Mouse (Mus musculus) stomach, embryonic 14.5 days (tissue): Measurements from ENCODE around the gene Als2cl. TPM values are rescaled to one million over a fixed set of nuclear protein-coding genes. Genes with fewer than 3 reads are reported as not detected.

ENCODE experiments used
- ATAC-seq: fragments of 200-750 bp; cut with Nextera tagmentation; 2 replicates; pipeline ENCODE4 v1.8.0; 2017; ENCODE audit warnings: low read depth, moderate TSS enrichment; ENCODE audit not compliant: insufficient number of reproducible peaks, insufficient read depth, low FRiP score
- H3K27ac ChIP-seq: fragments of 300-500 bp; sonication (generic); 2 replicates; pipeline ENCODE4 v1.5.1; 2014; ENCODE audit warnings: mild to moderate bottlenecking, low read length, moderate library complexity, mixed read lengths
- H3K27me3 ChIP-seq: fragments of 300-500 bp; sonication (generic); 2 replicates; pipeline ENCODE4 v1.6.1; 2014; ENCODE audit warnings: low read length, control low read depth, mixed read lengths; ENCODE audit not compliant: control insufficient read depth, insufficient read depth
- H3K36me3 ChIP-seq: fragments of 300-500 bp; sonication (generic); 2 replicates; pipeline ENCODE4 v1.6.1; 2014; ENCODE audit warnings: mild to moderate bottlenecking, control low read depth, low read length, moderate library complexity, mixed read lengths; ENCODE audit not compliant: control insufficient read depth, insufficient read depth
- H3K4me1 ChIP-seq: fragments of 300-500 bp; sonication (generic); 2 replicates; pipeline ENCODE4 v1.6.1; 2014; ENCODE audit warnings: low read length, control low read depth, mixed read lengths; ENCODE audit not compliant: control insufficient read depth, insufficient read depth
- H3K4me2 ChIP-seq: fragments of 300-500 bp; sonication (generic); replicated peaks from 2 replicates; pipeline ENCODE4 v1.6.1; 2014; ENCODE audit warnings: low read depth, low read length, control low read depth
- H3K4me3 ChIP-seq: fragments of 300-500 bp; sonication (generic); 2 replicates; pipeline ENCODE4 v1.5.1; 2014; ENCODE audit warnings: low read depth, low read length, control low read depth
- H3K9ac ChIP-seq: fragments of 300-500 bp; sonication (generic); replicated peaks from 2 replicates; pipeline ENCODE4 v1.6.1; 2014; ENCODE audit warnings: low read depth, mild to moderate bottlenecking, control low read depth, low read length, moderate library complexity, mixed read lengths
- H3K9me3 ChIP-seq: fragments of 300-500 bp; sonication (generic); 2 replicates; pipeline ENCODE4 v1.6.1; 2016; ENCODE audit warnings: low read depth, low read length, control low read depth; ENCODE audit not compliant: control insufficient read depth
- WGBS: fragments of 180-500 bp; shearing (Covaris S2); extraction: QIAGEN DNeasy Blood & Tissue Kit; methylation state at CpG from one replicate; pipeline ENCODE4 v1.1.7; 2014; 5-methylcytosine and 5-hydroxymethylcytosine counted together
- microRNA-seq: library from miRNA; unstranded; fragments of <30 nt; microRNA quantifications from one replicate; pipeline ENCODE4, GENCODE M21; 2016
- polyA plus RNA-seq: library from polyadenylated mRNA; unstranded; fragments of >200 nt; fragmentation: Nextera tagmentation; extraction: Ambion mirVana; gene quantifications from 2 replicates; pipeline ENCODE4 v1.2.1, GENCODE M21; 2014

Gene Als2cl
- polyA plus RNA-seq, 1 experiment from 2014 or later = 5.8 TPM

DNA sequence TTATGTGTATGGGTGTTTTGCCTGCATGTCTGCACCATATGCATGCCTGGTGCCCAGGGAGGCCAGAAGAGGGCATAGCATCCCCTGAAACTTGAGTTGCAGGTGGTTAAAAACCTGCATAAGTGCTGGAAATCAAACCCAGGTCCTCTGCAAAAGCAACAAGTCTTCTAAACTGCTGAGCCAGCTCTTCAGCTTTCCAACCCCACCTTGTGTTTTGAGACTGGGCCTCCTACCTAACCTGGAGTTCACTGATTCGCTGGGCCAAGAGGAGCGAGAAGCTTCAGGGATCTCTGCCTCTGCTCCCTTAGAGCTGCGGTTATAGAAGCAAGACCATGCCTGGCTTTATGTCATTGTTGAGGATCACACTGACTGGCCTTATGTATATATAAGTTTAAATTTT is 70.4 kb downstream of the Als2cl start:
- H3K4me1 ChIP-seq = 0 out of 2 replicates have a peak, but pooled peaks cover 4% of the 10 kb centered on the region
- H3K27ac ChIP-seq = no peak overlapping the region
- no peaks in the 10 kb centered on the region for H3K36me3 ChIP-seq
- no peaks in the 10 kb centered on the region for H3K9me3 ChIP-seq
- no peak for ATAC-seq
- H3K4me2 ChIP-seq = no peak overlapping the region
- no peak overlapping the region for H3K9ac ChIP-seq
- peaks cover 10% of the 10 kb centered on the region; the same call in 1 of the 2 replicates for H3K27me3 ChIP-seq
- 97% methylated on average over 3 of the region's 3 CpGs for WGBS
- H3K4me3 ChIP-seq = no peak overlapping the region

Small RNAs within 50 kb of the gene (microRNA-seq; reads per million reads assigned to microRNA genes)
- not detected for gene Gm24269

Other genes with a start within 250 kb of the Als2cl start
- 4.3 and 4.5 TPM in 2 replicates for gene Nbeal2, start 225.7 kb upstream of the Als2cl start, polyA plus RNA-seq
- gene Ccdc12, start 223.4 kb upstream of the Als2cl start, polyA plus RNA-seq = 138 TPM in 2 replicates
- 0.72 and 1.0 TPM in 2 replicates for gene Myl3, start 138.0 kb upstream of the Als2cl start, polyA plus RNA-seq
- 19.0 and 19.8 TPM in 2 replicates for gene Pth1r, start 132.7 kb upstream of the Als2cl start, polyA plus RNA-seq
- 0.16 TPM in 1 of 2 replicates, not detected in the other for gene Prss42, start 81.7 kb upstream of the Als2cl start, polyA plus RNA-seq
- gene Prss44, start 65.9 kb upstream of the Als2cl start, polyA plus RNA-seq = not detected in 2 replicates
- not detected in 2 replicates for gene Prss43, start 53.2 kb upstream of the Als2cl start, polyA plus RNA-seq
- gene Prss45, start 45.3 kb upstream of the Als2cl start, polyA plus RNA-seq = not detected in 2 replicates
- not detected in 2 replicates for gene Prss46, start 35.4 kb upstream of the Als2cl start, polyA plus RNA-seq
- 0.55 TPM in 1 of 2 replicates, not detected in the other for gene Prss50, start 21.9 kb upstream of the Als2cl start, polyA plus RNA-seq
- gene Tmie, start 243 bp downstream of the Als2cl start, polyA plus RNA-seq = 0.38 and 0.67 TPM in 2 replicates
- gene Fam240a, start 37.0 kb downstream of the Als2cl start, polyA plus RNA-seq = not detected in 2 replicates
- not detected in 2 replicates for gene Tdgf1, start 66.3 kb downstream of the Als2cl start, polyA plus RNA-seq
- gene Lrrc2, start 71.7 kb downstream of the Als2cl start, polyA plus RNA-seq = not detected in 2 replicates
- gene Rtp3, start 110.7 kb downstream of the Als2cl start, polyA plus RNA-seq = 0.38 TPM in 1 of 2 replicates, not detected in the other
- 2.2 and 3.1 TPM in 2 replicates for gene Ltf, start 139.4 kb downstream of the Als2cl start, polyA plus RNA-seq
- 1.0 and 2.2 TPM in 2 replicates for gene Ccrl2, start 177.6 kb downstream of the Als2cl start, polyA plus RNA-seq
- 34.5 and 35.0 TPM in 2 replicates for gene Lrrfip2, start 237.7 kb downstream of the Als2cl start, polyA plus RNA-seq